Mouse (Mus musculus): ENCODE results near the gene Cc2d2a. TPM values are rescaled to one million over a fixed set of nuclear protein-coding genes. Genes with fewer than 3 reads are reported as not detected.

The Cc2d2a gene
- 0.47 and 0.78 TPM in 2 replicates for polyA plus RNA-seq (2012; rRNA removed; ENCODE audit: low replicate concordance)

DNA sequence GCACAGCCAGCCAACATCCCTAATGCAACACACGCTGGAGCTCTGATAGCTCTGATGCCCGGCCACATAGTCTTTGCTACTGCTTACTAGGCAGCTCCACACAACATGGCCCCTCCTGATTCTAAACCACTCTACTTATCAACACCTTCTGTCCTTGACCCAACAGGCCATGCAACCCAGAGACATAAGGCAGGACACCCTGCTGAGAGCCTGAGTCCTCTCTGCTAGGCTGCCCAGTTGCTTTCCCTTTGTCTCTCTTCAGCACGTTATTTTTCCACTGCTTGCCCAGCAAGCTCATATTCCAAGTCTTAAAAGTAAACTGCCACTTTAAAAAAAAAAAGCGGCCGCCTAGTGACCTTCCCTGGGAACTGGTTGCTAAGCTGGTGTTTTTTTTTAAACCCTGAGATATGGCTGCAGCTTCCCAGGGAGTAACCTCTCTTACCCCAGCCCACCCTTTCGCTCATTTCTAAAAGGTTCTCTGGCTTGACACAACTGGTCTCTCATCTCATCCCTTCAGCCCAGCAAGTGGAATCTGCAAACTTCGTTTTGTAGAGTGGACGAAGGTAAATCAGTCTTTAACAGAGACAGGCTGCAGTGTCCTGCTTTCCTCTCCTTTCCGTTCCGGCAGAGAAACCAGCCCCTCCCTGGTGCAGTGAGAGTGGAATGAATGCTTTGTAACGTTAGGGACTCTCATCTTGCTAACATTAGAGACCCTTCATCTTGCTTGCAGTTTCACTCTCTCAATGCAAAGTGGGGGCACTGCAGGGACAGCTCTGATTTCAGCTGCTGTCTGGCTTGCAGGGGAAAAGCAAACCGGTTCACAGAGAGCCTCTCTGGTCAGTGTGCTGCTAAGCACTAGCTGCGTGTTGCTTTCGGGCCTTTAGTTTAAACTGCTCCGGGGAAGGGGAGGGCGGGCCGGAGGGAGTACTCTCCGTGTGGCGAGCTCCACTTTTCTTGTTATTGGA lies at the start of gene Cc2d2a:
TSS of gene Cc2d2a (plus strand) at position 350 of the 965 bp plus-strand sequence.

Other genes starting within 250 kb of the Cc2d2a start
- 0.20 and 0.30 TPM in 2 replicates for gene C1qtnf7, start 146.8 kb upstream of the Cc2d2a start, polyA plus RNA-seq (2012; rRNA removed; ENCODE audit: low replicate concordance)
- 9.2 and 99.4 TPM in 2 replicates for gene Bst1, start 156.5 kb downstream of the Cc2d2a start, polyA plus RNA-seq (2012; rRNA removed; ENCODE audit: low replicate concordance)
- 14.8 and 17.8 TPM in 2 replicates for gene Fbxl5, start 159.3 kb downstream of the Cc2d2a start, polyA plus RNA-seq (2012; rRNA removed; ENCODE audit: low replicate concordance)
- gene Cd38, start 206.2 kb downstream of the Cc2d2a start, polyA plus RNA-seq (2012; rRNA removed; ENCODE audit: low replicate concordance), result 12.0 and 12.6 TPM in 2 replicates

Data from duodenum, adult 2 months (tissue).